Mouse (Mus musculus): Measurements from ENCODE around the gene Flg. TPM values are rescaled to one million over a fixed set of nuclear protein-coding genes. Genes with fewer than 3 reads are reported as not detected.

The Flg gene
- polyA plus RNA-seq (2017; shearing (Covaris generic)), result not detected

DNA sequence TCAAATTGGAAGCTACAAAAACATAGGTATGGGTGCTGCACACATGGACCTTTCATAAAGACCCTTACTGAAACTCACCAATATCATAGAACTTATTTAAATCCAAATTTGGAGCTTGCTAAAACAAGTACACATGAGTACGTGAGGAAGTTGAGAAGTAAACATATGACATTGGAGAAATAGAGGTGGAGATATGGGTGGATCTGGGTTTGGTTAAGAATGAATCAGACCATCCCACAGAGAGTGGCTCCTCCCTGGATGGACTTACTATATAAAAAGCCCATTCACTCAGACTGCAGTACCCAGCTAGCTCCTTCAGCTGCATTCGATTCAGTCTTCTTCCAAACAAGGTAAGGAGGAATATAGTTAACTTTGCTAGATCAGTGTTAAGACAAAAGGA is at the start of gene Flg:
Gene Flg (plus strand): TSS at position 301 of the 400 bp plus-strand sequence.

DNA sequence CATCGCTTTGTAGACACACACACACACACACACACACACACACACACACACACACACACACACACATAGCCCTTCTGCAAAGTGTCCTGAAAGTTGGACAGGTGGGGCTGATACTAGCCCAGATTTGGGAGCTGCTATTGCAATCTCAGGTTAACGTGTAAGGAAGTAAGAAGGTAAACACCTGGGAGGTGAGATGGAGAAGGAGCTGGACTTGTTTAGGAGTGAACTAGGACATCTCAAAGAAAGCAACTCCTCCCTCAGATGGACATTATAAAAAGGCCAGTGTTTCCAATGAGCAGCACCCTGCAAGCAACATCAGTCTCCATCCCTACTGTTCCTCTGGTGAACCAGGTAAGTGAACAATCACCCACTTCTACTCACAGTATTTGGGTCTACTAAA is 46.1 kb downstream of the Flg start, which contains the start of gene Hrnr:
Gene Hrnr (plus strand): TSS at position 301 of the 400 bp plus-strand sequence.

Other genes starting within 250 kb of the Flg start
- not detected for gene Gm4858, start 204.7 kb upstream of the Flg start, polyA plus RNA-seq (2017; shearing (Covaris generic))
- gene Crnn, start 128.7 kb upstream of the Flg start, polyA plus RNA-seq (2017; shearing (Covaris generic)), result not detected
- not detected for gene Flg2, start 76.2 kb upstream of the Flg start, polyA plus RNA-seq (2017; shearing (Covaris generic))
- gene Hrnr, start 46.2 kb downstream of the Flg start, polyA plus RNA-seq (2017; shearing (Covaris generic)), result not detected
- not detected for gene Rptn, start 120.2 kb downstream of the Flg start, polyA plus RNA-seq (2017; shearing (Covaris generic))
- gene Tchh, start 168.8 kb downstream of the Flg start, polyA plus RNA-seq (2017; shearing (Covaris generic)), result 0.21 TPM
- gene Tchhl1, start 195.2 kb downstream of the Flg start, polyA plus RNA-seq (2017; shearing (Covaris generic)), result not detected
- 975 TPM for gene S100a11, start 247.0 kb downstream of the Flg start, polyA plus RNA-seq (2017; shearing (Covaris generic))